Mouse (Mus musculus): ENCODE results near the gene Mroh9. TPM values are rescaled to one million over a fixed set of nuclear protein-coding genes. Genes with fewer than 3 reads are reported as not detected.

Gene Mroh9
- polyA plus RNA-seq, 1 experiment from 2014 or later, result not detected

GRCm38 (mm10) chr1:163060381-163060780 is 25.1 kb downstream of the Mroh9 start:
- H3K4me2 ChIP-seq, result no peak overlapping the region
- WGBS, result 81% methylated on average over 3 of the region's 3 CpGs
- no peak for ATAC-seq (replicated peaks; ENCODE audit: insufficient number of reproducible peaks, insufficient read depth, low FRiP score, low read depth)
- H3K9me3 ChIP-seq (replicated peaks), result no peaks in the 10 kb centered on the region
- H3K36me3 ChIP-seq, result no peaks in the 10 kb centered on the region
- no peak overlapping the region for H3K9ac ChIP-seq
- no peaks in the 10 kb centered on the region for H3K27me3 ChIP-seq
- no peak overlapping the region for H3K27ac ChIP-seq
- H3K4me3 ChIP-seq, result no peak overlapping the region
- H3K4me1 ChIP-seq (replicated peaks), result no peaks in the 10 kb centered on the region

- no peaks in the 10 kb centered on the region for H3K27me3 ChIP-seq
- ATAC-seq (replicated peaks; ENCODE audit: insufficient number of reproducible peaks, insufficient read depth, low FRiP score, low read depth), result no peak
- H3K9me3 ChIP-seq (replicated peaks), result no peaks in the 10 kb centered on the region
- H3K27ac ChIP-seq, result no peak overlapping the region
- H3K4me2 ChIP-seq, result no peak overlapping the region
- H3K36me3 ChIP-seq, result no peaks in the 10 kb centered on the region
- no peak overlapping the region for H3K9ac ChIP-seq
- no peaks in the 10 kb centered on the region for H3K4me1 ChIP-seq (replicated peaks)
- 51% methylated on average over 2 of the region's 2 CpGs for WGBS
- H3K4me3 ChIP-seq, result no peak overlapping the region
Observed at GRCm38 (mm10) chr1:163057363-163057762, 28.1 kb downstream of the Mroh9 start.

- Histone ChIP-seq H3K4me2 (no peak overlapping the region), H3K9ac (no peak overlapping the region), H3K27ac (no peak overlapping the region), H3K4me1 (replicated peaks) (no peaks in the 10 kb centered on the region), H3K27me3 (no peaks in the 10 kb centered on the region), H3K36me3 (no peaks in the 10 kb centered on the region), H3K9me3 (replicated peaks) (no peaks in the 10 kb centered on the region), H3K4me3 (no peak overlapping the region)
- no peak for ATAC-seq (replicated peaks; ENCODE audit: insufficient number of reproducible peaks, insufficient read depth, low FRiP score, low read depth)
Observed at GRCm38 (mm10) chr1:163055629-163056028, 29.8 kb downstream of the Mroh9 start.

GRCm38 (mm10) chr1:163023075-163023474 is 62.4 kb downstream of the Mroh9 start:
- H3K4me1 ChIP-seq (replicated peaks), result no peaks in the 10 kb centered on the region
- H3K4me2 ChIP-seq, result no peak overlapping the region
- ATAC-seq (replicated peaks; ENCODE audit: insufficient number of reproducible peaks, insufficient read depth, low FRiP score, low read depth), result no peak
- no peak overlapping the region for H3K9ac ChIP-seq
- H3K27me3 ChIP-seq, result no peaks in the 10 kb centered on the region
- H3K36me3 ChIP-seq, result no peaks in the 10 kb centered on the region
- H3K27ac ChIP-seq, result no peak overlapping the region
- H3K4me3 ChIP-seq, result no peak overlapping the region
- H3K9me3 ChIP-seq (replicated peaks), result no peaks in the 10 kb centered on the region

- Histone ChIP-seq H3K27ac (no peak overlapping the region), H3K9me3 (replicated peaks) (no peaks in the 10 kb centered on the region), H3K36me3 (no peaks in the 10 kb centered on the region), H3K4me1 (replicated peaks) (no peaks in the 10 kb centered on the region), H3K27me3 (no peaks in the 10 kb centered on the region), H3K4me3 (no peak overlapping the region), H3K9ac (no peak overlapping the region), H3K4me2 (no peak overlapping the region)
- WGBS, result 44% methylated on average over 3 of the region's 3 CpGs
- ATAC-seq (replicated peaks; ENCODE audit: insufficient number of reproducible peaks, insufficient read depth, low FRiP score, low read depth), result no peak
Observed at GRCm38 (mm10) chr1:163009220-163009619, 76.2 kb downstream of the Mroh9 start.

GRCm38 (mm10) chr1:163003496-163003895 is 82.0 kb downstream of the Mroh9 start:
- WGBS, result 66% methylated on average over 2 of the region's 2 CpGs
- H3K4me2 ChIP-seq, result no peak overlapping the region
- no peak overlapping the region for H3K27ac ChIP-seq
- no peak overlapping the region for H3K9ac ChIP-seq
- ATAC-seq (replicated peaks; ENCODE audit: insufficient number of reproducible peaks, insufficient read depth, low FRiP score, low read depth), result no peak
- H3K27me3 ChIP-seq, result no peaks in the 10 kb centered on the region
- H3K4me1 ChIP-seq (replicated peaks), result no peaks in the 10 kb centered on the region
- no peak overlapping the region for H3K4me3 ChIP-seq
- H3K36me3 ChIP-seq, result no peaks in the 10 kb centered on the region
- H3K9me3 ChIP-seq (replicated peaks), result no peaks in the 10 kb centered on the region

GRCm38 (mm10) chr1:163001271-163001829 is 84.1 kb downstream of the Mroh9 start:
- Histone ChIP-seq H3K4me1 (replicated peaks) (no peaks in the 10 kb centered on the region), H3K4me3 (no peak overlapping the region), H3K27me3 (no peaks in the 10 kb centered on the region), H3K9ac (no peak overlapping the region), H3K9me3 (replicated peaks) (no peaks in the 10 kb centered on the region), H3K4me2 (no peak overlapping the region), H3K36me3 (no peaks in the 10 kb centered on the region), H3K27ac (peak overlapping the region; percentile 46)
- WGBS, result 47% methylated on average over 4 of the region's 4 CpGs
- no peak for ATAC-seq (replicated peaks; ENCODE audit: insufficient number of reproducible peaks, insufficient read depth, low FRiP score, low read depth)

GRCm38 (mm10) chr1:162987546-162987945 is 97.9 kb downstream of the Mroh9 start:
- Histone ChIP-seq H3K36me3 (no peaks in the 10 kb centered on the region), H3K4me2 (no peak overlapping the region), H3K4me1 (replicated peaks) (no peaks in the 10 kb centered on the region), H3K9me3 (replicated peaks) (no peaks in the 10 kb centered on the region), H3K4me3 (no peak overlapping the region), H3K27me3 (no peaks in the 10 kb centered on the region), H3K27ac (no peak overlapping the region), H3K9ac (no peak overlapping the region)
- ATAC-seq (replicated peaks; ENCODE audit: insufficient number of reproducible peaks, insufficient read depth, low FRiP score, low read depth), result no peak
- WGBS, result 66% methylated on average over 3 of the region's 3 CpGs

GRCm38 (mm10) chr1:162986777-162987176 is 98.7 kb downstream of the Mroh9 start:
- no peaks in the 10 kb centered on the region for H3K27me3 ChIP-seq

GRCm38 (mm10) chr1:162986121-162986748 is 99.2 kb downstream of the Mroh9 start:
- Histone ChIP-seq H3K27ac (no peak overlapping the region), H3K4me2 (no peak overlapping the region), H3K9me3 (replicated peaks) (no peaks in the 10 kb centered on the region), H3K4me1 (replicated peaks) (no peaks in the 10 kb centered on the region), H3K27me3 (no peaks in the 10 kb centered on the region), H3K4me3 (no peak overlapping the region), H3K36me3 (no peaks in the 10 kb centered on the region), H3K9ac (no peak overlapping the region)
- 71% methylated on average over 2 of the region's 2 CpGs for WGBS
- ATAC-seq (replicated peaks; ENCODE audit: insufficient number of reproducible peaks, insufficient read depth, low FRiP score, low read depth), result no peak

More at GRCm38 (mm10) chr1:162986777-162987176, 98.7 kb downstream of the Mroh9 start:
- H3K4me1 ChIP-seq (replicated peaks), result no peaks in the 10 kb centered on the region
- H3K27ac ChIP-seq, result no peak overlapping the region
- no peaks in the 10 kb centered on the region for H3K36me3 ChIP-seq
- no peaks in the 10 kb centered on the region for H3K9me3 ChIP-seq (replicated peaks)
- WGBS, result 75% methylated on average over 1 of the region's 1 CpGs
- no peak for ATAC-seq (replicated peaks; ENCODE audit: insufficient number of reproducible peaks, insufficient read depth, low FRiP score, low read depth)
- H3K4me2 ChIP-seq, result no peak overlapping the region
- H3K4me3 ChIP-seq, result no peak overlapping the region
- no peak overlapping the region for H3K9ac ChIP-seq

GRCm38 (mm10) chr1:162984428-162984827 is 101.0 kb downstream of the Mroh9 start, which contains the start of gene Fmo3:
Gene Fmo3 (minus strand): TSS chr1:162984528.
- no peaks in the 10 kb centered on the region for H3K9me3 ChIP-seq (replicated peaks)
- ATAC-seq (replicated peaks; ENCODE audit: insufficient number of reproducible peaks, insufficient read depth, low FRiP score, low read depth), result no peak
- 42% methylated on average over 1 of the region's 1 CpGs for WGBS
- no peak within 1 kb of the TSS for H3K27ac ChIP-seq
- no peak within 1 kb of the TSS for H3K4me2 ChIP-seq
- no peaks in the 10 kb centered on the region for H3K4me1 ChIP-seq (replicated peaks)
- H3K36me3 ChIP-seq, result no peaks in the 10 kb centered on the region
- H3K4me3 ChIP-seq, result no peak within 1 kb of the TSS
- H3K9ac ChIP-seq, result no peak within 1 kb of the TSS
- H3K27me3 ChIP-seq, result no peaks in the 10 kb centered on the region

Data from heart, embryonic 15.5 days (tissue).